Mouse (Mus musculus) C2C12 (cell line): ENCODE data around the gene Defb36.

Experiments used
- CEBPB ChIP-seq: IDR thresholded peaks from one replicate; pipeline ENCODE4 v1.6.1; 2011; ENCODE audit warnings: low read depth, mild to moderate bottlenecking, control low read depth, moderate library complexity
- CTCF ChIP-seq: IDR thresholded peaks from one replicate; pipeline ENCODE4 v1.5.1; 2011; ENCODE audit not compliant: control insufficient read depth, insufficient read depth, insufficient read length
- MAX ChIP-seq: IDR thresholded peaks from one replicate; pipeline ENCODE4 v1.6.1; 2011; ENCODE audit warnings: mild to moderate bottlenecking, control low read depth
- MYOD1 ChIP-seq: IDR thresholded peaks from one replicate; pipeline ENCODE4 v1.6.1; 2011; ENCODE audit warnings: low read depth; ENCODE audit not compliant: control insufficient read depth, insufficient read length
- MYOG ChIP-seq: IDR thresholded peaks from one replicate; pipeline ENCODE4 v1.6.1; 2011; ENCODE audit not compliant: control insufficient read depth, insufficient read length; ENCODE audit errors: extremely low read depth
- USF1 ChIP-seq: IDR thresholded peaks from one replicate; pipeline ENCODE4 v1.6.1; 2011; ENCODE audit warnings: low read depth, mild to moderate bottlenecking, control low read depth, moderate library complexity

DNA sequence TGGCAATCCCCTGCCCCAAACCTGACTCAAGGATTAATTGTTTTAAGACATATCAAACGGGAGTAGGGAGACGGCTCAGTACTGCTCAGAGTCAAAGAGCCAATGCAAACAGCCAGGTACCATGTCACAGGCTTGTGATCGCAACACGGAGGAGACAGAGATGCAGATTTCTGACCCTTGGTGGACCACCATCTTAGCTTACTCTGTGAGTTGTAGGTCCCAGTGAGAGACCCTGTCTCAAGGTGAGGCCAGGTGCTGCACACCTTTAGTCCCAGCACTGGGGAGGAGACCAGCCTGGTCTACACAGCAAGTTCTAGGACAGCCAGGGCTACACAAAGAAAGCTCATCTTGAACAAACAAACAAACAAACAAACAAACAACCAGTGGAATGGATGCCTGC lies 33.3 kb downstream of the Defb36 start:
- TF ChIP-seq CTCF, result no peak
- TF ChIP-seq MYOG, result no peak
- no peak for TF ChIP-seq CEBPB
- no peak for TF ChIP-seq MAX
- TF ChIP-seq USF1, result no peak
- no peak for TF ChIP-seq MYOD1
